Mouse (Mus musculus) E14TG2a.4 (cell line): ENCODE data around the gene Ifitm3.
A peak's percentile ranks its signal among the peaks of the same experiment; 100 is the strongest.

Experiments used
- H3K27me3 ChIP-seq: 2 replicates; pipeline ENCODE4 v1.6.1; 2014; ENCODE audit warnings: low read length, control low read depth; ENCODE audit not compliant: insufficient read depth
- H3K36me3 ChIP-seq: 2 replicates; pipeline ENCODE4 v1.6.1; 2014; ENCODE audit warnings: low read length, control low read depth; ENCODE audit not compliant: insufficient read depth
- H3K4me1 ChIP-seq: replicated peaks from 2 replicates; pipeline ENCODE4 v1.6.1; 2014; ENCODE audit warnings: low read depth, low read length, control low read depth
- H3K4me3 ChIP-seq: replicated peaks from 2 replicates; pipeline ENCODE4 v1.5.1; 2014; ENCODE audit warnings: mild to moderate bottlenecking, low read length
- H3K9me3 ChIP-seq: 2 replicates; pipeline ENCODE4 v1.6.1; 2014; ENCODE audit warnings: low read length, control low read depth
- CTCF ChIP-seq: conservative IDR thresholded peaks from 2 replicates; pipeline ENCODE4 v1.5.1; 2014; ENCODE audit warnings: low read length
- NANOG ChIP-seq: IDR thresholded peaks from 2 replicates; pipeline ENCODE4 v1.6.1; 2014; ENCODE audit warnings: borderline replicate concordance, low read length, mixed read lengths
- POU5F1 ChIP-seq: IDR thresholded peaks from 2 replicates; pipeline ENCODE4 v1.6.1; 2014; ENCODE audit warnings: low read length, borderline replicate concordance

Gene Ifitm3

DNA sequence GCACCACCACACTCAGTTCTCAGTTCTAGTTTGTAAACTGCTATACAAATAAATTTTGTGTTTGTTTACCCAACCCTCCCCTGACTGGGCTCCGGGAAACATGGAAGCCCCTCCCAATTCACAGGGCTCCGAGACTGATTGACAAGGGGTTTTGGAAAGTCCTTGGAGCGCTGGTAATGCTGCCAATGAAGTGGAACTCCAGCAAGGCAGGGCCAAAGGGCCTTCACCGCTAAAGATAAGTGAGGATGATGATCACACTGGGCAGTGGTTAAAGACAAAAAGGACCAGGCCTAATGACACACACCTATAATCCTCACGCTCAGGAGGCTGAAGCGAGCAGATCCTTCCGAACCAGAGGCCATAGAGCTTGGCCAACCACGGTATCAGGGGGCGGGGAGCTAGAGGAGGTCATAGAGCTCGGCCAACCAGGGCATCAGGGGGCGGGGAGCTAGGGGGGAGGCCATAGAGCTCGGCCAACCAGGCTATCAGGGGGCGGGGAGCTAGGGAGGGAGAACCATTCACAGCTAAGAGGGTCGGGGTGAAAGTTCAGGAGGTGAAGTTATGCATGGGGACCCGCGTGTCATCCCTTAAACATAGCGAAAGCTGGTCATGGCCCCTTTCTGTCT is 40.6 kb upstream of the Ifitm3 start:
- Histone ChIP-seq H3K4me1 (peaks cover 81% of the 10 kb centered on the region), H3K4me3 (peak overlapping the region; percentile 80), H3K36me3 (peaks cover 26% of the 10 kb centered on the region), H3K9me3 (peaks cover 4% of the 10 kb centered on the region; the same call in 1 of the 2 replicates), H3K27me3 (no peaks in the 10 kb centered on the region)
- no peak for TF ChIP-seq NANOG
- TF ChIP-seq CTCF, result no peak
- TF ChIP-seq POU5F1, result no peak

DNA sequence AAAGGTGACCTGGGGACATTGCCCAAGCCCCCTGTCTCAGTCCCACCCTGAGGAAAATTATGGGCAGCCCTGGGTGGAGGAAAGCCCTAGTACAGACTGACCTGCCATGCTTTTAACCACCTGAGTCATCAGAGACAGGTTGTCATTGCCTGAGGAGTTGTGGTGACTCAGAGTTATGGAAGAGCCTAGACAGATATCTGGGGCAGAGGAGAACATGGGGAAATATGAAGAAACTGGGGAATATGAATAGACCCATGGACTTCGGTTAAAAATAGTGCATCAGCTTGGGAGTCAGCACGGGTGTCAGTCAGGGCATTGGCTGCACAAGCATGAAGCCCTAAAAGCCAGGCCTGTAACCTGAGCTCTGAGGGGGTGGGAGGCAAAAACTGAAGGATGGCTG is 38.8 kb upstream of the Ifitm3 start:
- no peak for TF ChIP-seq CTCF
- TF ChIP-seq NANOG, result no peak
- TF ChIP-seq POU5F1, result no peak
- no peaks in the 10 kb centered on the region for H3K9me3 ChIP-seq
- no peaks in the 10 kb centered on the region for H3K27me3 ChIP-seq
- H3K4me3 ChIP-seq, result 0 out of 2 replicates have a peak overlapping the region, but pooled peaks have one; percentile 2
- peaks cover 80% of the 10 kb centered on the region for H3K4me1 ChIP-seq
- peaks cover 8% of the 10 kb centered on the region for H3K36me3 ChIP-seq

DNA sequence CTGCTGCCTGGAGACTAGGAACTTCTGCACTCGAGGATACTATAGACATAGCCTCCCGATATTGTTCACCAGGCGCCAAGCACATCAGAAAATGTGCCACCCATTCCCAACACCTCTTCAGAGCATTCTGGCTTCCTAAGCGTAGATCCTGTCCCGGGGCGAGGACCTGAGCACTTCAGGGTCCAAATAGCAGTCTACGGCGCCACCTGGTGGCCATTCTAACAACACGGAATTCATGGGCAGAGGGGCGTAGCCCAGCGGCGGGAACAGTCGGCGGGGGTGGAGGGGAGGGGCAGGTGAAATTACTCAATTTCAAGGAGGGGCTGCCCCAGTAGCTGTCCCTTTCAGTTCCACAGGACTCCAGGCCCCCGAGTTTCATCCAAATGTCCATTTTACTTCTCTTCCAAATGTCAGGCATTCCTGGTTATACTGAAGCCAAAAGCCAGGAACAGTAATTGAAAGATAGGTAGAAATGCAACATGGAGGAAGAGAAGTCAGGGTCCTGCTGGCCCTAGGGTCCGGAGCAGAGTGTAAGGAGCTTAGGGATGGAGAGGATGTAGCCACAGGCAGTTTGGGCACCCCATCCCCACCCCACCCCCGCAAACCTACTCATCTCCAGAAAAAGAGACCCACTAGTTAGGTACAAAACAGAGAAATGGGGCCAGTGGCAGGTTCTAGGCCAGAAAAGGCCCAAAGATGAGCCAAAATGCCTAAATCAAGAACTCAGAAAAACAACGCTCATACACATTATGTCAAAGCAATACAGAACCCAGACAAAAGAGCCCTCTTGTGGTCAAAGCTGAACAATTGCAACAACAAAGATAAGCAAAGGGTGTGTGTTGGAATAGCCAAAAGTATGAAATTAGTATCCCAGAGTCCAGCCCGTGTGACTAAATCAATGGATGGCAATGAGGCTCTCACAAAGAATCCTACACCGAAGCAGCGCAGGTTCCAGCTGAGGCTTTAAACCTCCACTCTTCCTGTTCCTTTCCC is 38.0 kb upstream of the Ifitm3 start:
- H3K4me1 ChIP-seq, result peaks cover 79% of the 10 kb centered on the region

DNA sequence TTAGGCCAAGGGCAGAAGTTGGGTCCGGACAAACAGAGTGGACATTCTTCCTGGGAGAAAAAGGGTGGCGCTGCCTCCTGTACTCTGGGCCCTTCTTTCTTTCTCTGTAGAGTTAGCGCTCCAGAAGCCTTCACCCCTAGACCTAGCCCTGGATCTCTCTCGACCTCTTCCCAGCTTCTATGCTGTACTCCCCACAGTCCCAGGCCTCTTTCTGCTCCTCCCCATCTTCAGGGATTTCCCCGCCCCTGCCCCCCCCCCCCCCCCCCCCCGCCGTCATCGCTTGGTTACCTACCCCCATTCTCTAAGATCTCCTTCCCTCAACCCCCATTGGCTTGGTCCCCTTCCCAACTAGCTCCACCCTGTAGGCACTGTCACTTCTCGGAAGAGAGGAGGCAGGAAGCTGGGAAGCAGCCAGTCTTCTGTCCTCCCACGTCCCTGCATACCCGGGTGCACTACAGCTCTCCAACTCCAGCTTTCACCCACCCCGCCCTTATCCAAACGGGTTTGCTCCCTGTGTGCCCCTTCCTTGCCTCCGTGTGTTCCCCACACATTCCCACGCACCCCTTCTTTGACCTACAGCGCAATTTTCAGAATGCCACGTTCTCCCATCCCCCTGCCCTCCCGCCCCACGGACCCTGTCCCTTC is 37.1 kb upstream of the Ifitm3 start:
- TF ChIP-seq POU5F1, result no peak
- no peak for TF ChIP-seq CTCF
- TF ChIP-seq NANOG, result no peak
- Histone ChIP-seq H3K4me3 (peak overlapping the region; percentile 75), H3K36me3 (no peaks in the 10 kb centered on the region), H3K27me3 (no peaks in the 10 kb centered on the region), H3K9me3 (no peaks in the 10 kb centered on the region), H3K4me1 (peaks cover 79% of the 10 kb centered on the region)

More for the DNA sequence above, 38.0 kb upstream of the Ifitm3 start:
- peak overlapping the region; percentile 75 for H3K4me3 ChIP-seq
- TF ChIP-seq POU5F1 (no peak), CTCF (peak; percentile 41), NANOG (no peak)
- peaks cover 3% of the 10 kb centered on the region for H3K36me3 ChIP-seq
- no peaks in the 10 kb centered on the region for H3K9me3 ChIP-seq
- H3K27me3 ChIP-seq, result no peaks in the 10 kb centered on the region

DNA sequence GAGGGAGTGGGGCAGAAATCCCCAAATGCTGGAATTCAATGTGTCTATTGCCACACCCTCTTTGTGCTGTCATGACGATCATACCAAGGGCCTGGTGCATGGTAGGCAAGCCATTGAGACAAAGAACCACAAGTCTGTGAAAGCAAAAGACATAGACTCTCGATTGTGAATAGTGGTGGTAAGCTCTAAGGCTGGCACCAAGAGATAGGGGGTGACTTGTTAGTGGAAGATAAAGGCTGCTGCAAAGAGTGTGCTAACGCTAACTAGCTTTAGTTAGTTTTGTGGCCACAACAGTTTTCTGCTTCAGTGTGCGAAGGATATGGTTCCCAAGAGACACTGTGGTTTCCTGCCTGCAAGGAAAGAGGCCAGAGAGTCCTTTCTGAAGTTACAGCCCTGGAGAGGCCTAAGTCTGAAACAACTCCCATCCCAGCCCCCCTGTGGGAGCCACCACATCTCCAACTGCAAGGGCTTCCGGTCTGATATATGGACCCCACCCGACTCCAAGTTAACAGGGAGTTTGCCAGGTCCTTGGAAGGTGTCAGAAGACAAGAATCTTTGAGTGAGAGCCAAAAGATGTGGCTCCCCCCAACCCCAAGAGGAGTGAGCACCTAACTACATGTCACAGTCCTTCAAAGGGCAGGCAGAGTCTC is 36.5 kb upstream of the Ifitm3 start:
- Histone ChIP-seq H3K4me1 (peaks cover 79% of the 10 kb centered on the region), H3K27me3 (no peaks in the 10 kb centered on the region)
- TF ChIP-seq POU5F1 (no peak), CTCF (no peak), NANOG (no peak)

DNA sequence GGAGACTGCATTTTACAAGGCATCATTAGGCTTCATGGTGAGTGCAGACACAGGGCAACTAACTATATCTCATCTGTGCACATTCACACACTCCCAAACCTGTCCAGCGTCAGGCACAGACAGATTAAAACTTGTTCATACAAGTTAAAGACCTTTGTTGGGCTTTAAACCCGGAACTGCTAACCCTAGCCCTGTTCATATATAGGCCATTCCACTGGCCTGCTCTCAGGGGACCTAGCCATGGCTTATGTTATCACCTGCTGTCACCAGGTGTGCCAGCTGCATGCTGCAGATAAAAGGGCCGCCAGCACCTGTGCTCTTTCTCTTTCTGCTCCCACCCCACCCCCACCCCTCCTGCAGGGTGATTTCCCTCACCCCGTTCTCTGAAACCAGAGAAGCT is 32.0 kb upstream of the Ifitm3 start:
- Histone ChIP-seq H3K4me3 (no peak overlapping the region), H3K27me3 (no peaks in the 10 kb centered on the region), H3K4me1 (peaks cover 80% of the 10 kb centered on the region), H3K36me3 (no peaks in the 10 kb centered on the region), H3K9me3 (0 out of 2 replicates have a peak, but pooled peaks cover 3% of the 10 kb centered on the region)
- TF ChIP-seq CTCF, result no peak
- TF ChIP-seq NANOG, result no peak
- TF ChIP-seq POU5F1, result no peak

More for the DNA sequence above, 36.5 kb upstream of the Ifitm3 start:
- Histone ChIP-seq H3K9me3 (no peaks in the 10 kb centered on the region), H3K4me3 (peak overlapping the region; percentile 61), H3K36me3 (no peaks in the 10 kb centered on the region)

DNA sequence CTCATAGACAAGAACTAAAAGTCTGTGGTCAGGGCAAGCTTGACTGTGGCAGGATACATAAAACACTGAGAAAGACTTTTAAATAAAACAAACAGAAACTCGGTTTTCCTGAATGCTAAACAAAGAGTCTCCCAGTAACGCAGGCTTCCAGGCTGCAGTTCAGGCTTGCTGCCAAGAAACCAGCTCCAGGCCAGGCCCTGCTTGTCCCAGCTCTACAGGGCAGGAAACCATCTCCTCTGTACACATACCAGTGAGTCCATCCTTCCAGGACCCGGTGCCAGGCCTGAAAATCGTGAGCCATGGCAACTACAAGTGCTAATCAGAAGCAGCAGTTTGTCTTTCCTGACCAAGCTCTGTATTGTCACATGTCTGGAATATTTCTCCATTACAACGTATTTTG is 31.1 kb upstream of the Ifitm3 start:
- H3K9me3 ChIP-seq, result 0 out of 2 replicates have a peak, but pooled peaks cover 3% of the 10 kb centered on the region
- H3K4me1 ChIP-seq, result peaks cover 72% of the 10 kb centered on the region
- no peaks in the 10 kb centered on the region for H3K27me3 ChIP-seq
- H3K4me3 ChIP-seq, result no peak overlapping the region
- no peaks in the 10 kb centered on the region for H3K36me3 ChIP-seq
- TF ChIP-seq POU5F1 (no peak), CTCF (no peak), NANOG (no peak)

DNA sequence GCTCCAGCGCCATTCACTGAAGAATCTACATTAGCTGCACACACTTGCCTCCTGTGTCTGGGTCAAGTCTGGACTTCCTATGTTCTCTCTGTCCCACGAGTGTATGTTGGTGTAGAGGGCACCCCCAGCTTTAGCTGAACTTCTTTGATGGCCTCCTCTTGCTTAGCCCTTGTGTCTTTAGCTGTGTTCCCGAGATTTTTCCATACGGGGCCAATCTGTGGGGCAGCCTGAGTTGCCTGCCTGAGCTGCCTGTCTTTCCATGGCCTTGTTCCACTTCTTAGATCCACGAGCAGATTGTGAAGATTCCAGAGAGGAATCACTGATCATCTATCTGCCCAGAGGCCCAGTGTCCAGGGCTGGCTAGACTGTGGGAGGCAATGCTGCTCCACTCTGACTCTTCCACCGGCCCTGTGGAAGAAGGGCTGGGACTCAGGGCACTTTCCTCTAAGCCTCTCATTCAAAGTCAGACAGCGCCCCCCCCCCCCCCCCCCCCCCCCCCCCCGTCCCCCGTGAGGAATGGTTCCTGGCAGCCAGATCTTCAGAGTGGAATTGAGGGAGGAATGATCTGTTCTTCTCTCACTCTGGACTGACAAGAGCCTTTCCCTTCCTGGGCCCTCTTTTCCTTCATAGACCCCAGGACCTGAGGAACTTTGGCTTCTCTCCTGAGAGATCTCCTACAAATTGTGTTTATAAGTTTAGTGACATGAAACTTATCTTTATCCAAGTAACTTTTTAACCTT is 30.5 kb upstream of the Ifitm3 start:
- Histone ChIP-seq H3K36me3 (no peaks in the 10 kb centered on the region), H3K4me1 (peaks cover 68% of the 10 kb centered on the region), H3K4me3 (no peak overlapping the region), H3K9me3 (0 out of 2 replicates have a peak, but pooled peaks cover 3% of the 10 kb centered on the region), H3K27me3 (no peaks in the 10 kb centered on the region)
- TF ChIP-seq POU5F1 (no peak), NANOG (no peak), CTCF (no peak)
